Mouse (Mus musculus) CD8-positive naive resting alpha-beta T cell, adult 2 months (primary cell): ENCODE measurements around the gene Diexf.

ENCODE experiments used
- DNase-seq, 2 experiments: peaks; one replicate each; pipeline ENCODE4 v3.0.0; 2022; ENCODE audit warnings: low read depth in 2 of 2, low spot score in 2 of 2

Gene Diexf

GRCm38 (mm10) chr1:193086842-193087476 lies 43.1 kb downstream of the Diexf start:
- no peak for DNase-seq

- no peak for DNase-seq
Observed at GRCm38 (mm10) chr1:193086111-193086841, 43.8 kb downstream of the Diexf start.

GRCm38 (mm10) chr1:193085541-193086020 lies 44.5 kb downstream of the Diexf start:
- no peak for DNase-seq

- DNase-seq: no peak
Observed at GRCm38 (mm10) chr1:193084016-193084415, 46.1 kb downstream of the Diexf start.

- DNase-seq: no peak
Observed at GRCm38 (mm10) chr1:193083051-193083450, 47.0 kb downstream of the Diexf start.

- DNase-seq: no peak
Observed at GRCm38 (mm10) chr1:193082311-193082921, 47.7 kb downstream of the Diexf start.

GRCm38 (mm10) chr1:193062618-193063017 lies 67.5 kb downstream of the Diexf start:
- no peak for DNase-seq

GRCm38 (mm10) chr1:193060167-193060566 lies 69.9 kb downstream of the Diexf start:
- no peak for DNase-seq

GRCm38 (mm10) chr1:193059596-193059995 lies 70.5 kb downstream of the Diexf start:
- DNase-seq: no peak

GRCm38 (mm10) chr1:193054401-193054800 lies 75.7 kb downstream of the Diexf start:
- no peak for DNase-seq

GRCm38 (mm10) chr1:193053065-193053464 lies 77.0 kb downstream of the Diexf start:
- DNase-seq: no peak

GRCm38 (mm10) chr1:193047616-193048015 lies 82.5 kb downstream of the Diexf start:
- DNase-seq: no peak

- no peak for DNase-seq
Observed at GRCm38 (mm10) chr1:193042760-193043295, 87.2 kb downstream of the Diexf start.
